Mouse (Mus musculus) C2C12 (cell line): ENCODE data around the gene Mettl8. TPM values are rescaled to one million over a fixed set of nuclear protein-coding genes. Genes with fewer than 3 reads are reported as not detected.

ENCODE experiments used
- H3K27me3 ChIP-seq: one replicate; pipeline ENCODE4 v1.6.1; 2011; ENCODE audit not compliant: control insufficient read depth, insufficient read depth, insufficient read length
- H3K36me3 ChIP-seq: one replicate; pipeline ENCODE4 v1.6.1; 2011; ENCODE audit not compliant: control insufficient read depth, insufficient read depth
- H3K4me3 ChIP-seq: one replicate; pipeline ENCODE4 v1.5.1; 2011; ENCODE audit warnings: mild to moderate bottlenecking, control low read depth; ENCODE audit not compliant: poor library complexity, insufficient read depth, severe bottlenecking
- H3K79me2 ChIP-seq: one replicate; pipeline ENCODE4 v1.6.1; 2011; ENCODE audit not compliant: control insufficient read depth, insufficient read depth
- H3K79me3 ChIP-seq: one replicate; pipeline ENCODE4 v1.6.1; 2011; ENCODE audit warnings: low read depth, control low read depth
- H3ac ChIP-seq: one replicate; pipeline ENCODE3; 2011; ENCODE audit warnings: low read depth; ENCODE audit not compliant: control insufficient read depth, insufficient read length
- CEBPB ChIP-seq: IDR thresholded peaks from one replicate; pipeline ENCODE4 v1.6.1; 2011; ENCODE audit warnings: low read depth, mild to moderate bottlenecking, control low read depth, moderate library complexity
- CTCF ChIP-seq: IDR thresholded peaks from one replicate; pipeline ENCODE4 v1.5.1; 2011; ENCODE audit not compliant: control insufficient read depth, insufficient read depth, insufficient read length
- FOSL1 ChIP-seq: IDR thresholded peaks from one replicate; pipeline ENCODE4 v1.8.0; 2011; ENCODE audit warnings: mild to moderate bottlenecking, low read length; ENCODE audit not compliant: poor library complexity, insufficient read depth, severe bottlenecking
- MAX ChIP-seq: IDR thresholded peaks from one replicate; pipeline ENCODE4 v1.6.1; 2011; ENCODE audit warnings: mild to moderate bottlenecking, control low read depth
- MYOD1 ChIP-seq: IDR thresholded peaks from one replicate; pipeline ENCODE4 v1.6.1; 2011; ENCODE audit warnings: low read depth; ENCODE audit not compliant: control insufficient read depth, insufficient read length
- MYOG ChIP-seq: IDR thresholded peaks from one replicate; pipeline ENCODE4 v1.6.1; 2011; ENCODE audit not compliant: control insufficient read depth, insufficient read length; ENCODE audit errors: extremely low read depth
- USF1 ChIP-seq: IDR thresholded peaks from one replicate; pipeline ENCODE4 v1.6.1; 2011; ENCODE audit warnings: low read depth, mild to moderate bottlenecking, control low read depth, moderate library complexity
- long read RNA-seq, 2 experiments: library from polyadenylated mRNA; unstranded; transcript quantifications; one replicate each; pipeline ENCODE4 v2.0.0; 2019 to 2020
- polyA plus RNA-seq: library from polyadenylated mRNA; unstranded; fragments of >200 nt; fragmentation: generic; extraction: Trizol; gene quantifications from one replicate; pipeline ENCODE4 v1.2.1, GENCODE M21; 2012; ENCODE audit warnings: missing spikeins

Mettl8 gene
- polyA plus RNA-seq: 8.5 TPM
- long read RNA-seq, experiment 1, transcript Mettl8-204 (10 exons, 2,347 nt): major isoform, 11 of 13 reads
- long read RNA-seq, experiment 1, partial matches to known transcripts: 1 of 13 reads
- long read RNA-seq, experiment 1, other reads (novel, unspliced or antisense): 1 of 13 reads
- long read RNA-seq, experiment 2, transcript Mettl8-204 (10 exons, 2,347 nt): major isoform, 108 of 155 reads
- long read RNA-seq, experiment 2, partial matches to known transcripts: 3 of 155 reads
- long read RNA-seq, experiment 2, other reads (novel, unspliced or antisense): 43 of 155 reads

DNA sequence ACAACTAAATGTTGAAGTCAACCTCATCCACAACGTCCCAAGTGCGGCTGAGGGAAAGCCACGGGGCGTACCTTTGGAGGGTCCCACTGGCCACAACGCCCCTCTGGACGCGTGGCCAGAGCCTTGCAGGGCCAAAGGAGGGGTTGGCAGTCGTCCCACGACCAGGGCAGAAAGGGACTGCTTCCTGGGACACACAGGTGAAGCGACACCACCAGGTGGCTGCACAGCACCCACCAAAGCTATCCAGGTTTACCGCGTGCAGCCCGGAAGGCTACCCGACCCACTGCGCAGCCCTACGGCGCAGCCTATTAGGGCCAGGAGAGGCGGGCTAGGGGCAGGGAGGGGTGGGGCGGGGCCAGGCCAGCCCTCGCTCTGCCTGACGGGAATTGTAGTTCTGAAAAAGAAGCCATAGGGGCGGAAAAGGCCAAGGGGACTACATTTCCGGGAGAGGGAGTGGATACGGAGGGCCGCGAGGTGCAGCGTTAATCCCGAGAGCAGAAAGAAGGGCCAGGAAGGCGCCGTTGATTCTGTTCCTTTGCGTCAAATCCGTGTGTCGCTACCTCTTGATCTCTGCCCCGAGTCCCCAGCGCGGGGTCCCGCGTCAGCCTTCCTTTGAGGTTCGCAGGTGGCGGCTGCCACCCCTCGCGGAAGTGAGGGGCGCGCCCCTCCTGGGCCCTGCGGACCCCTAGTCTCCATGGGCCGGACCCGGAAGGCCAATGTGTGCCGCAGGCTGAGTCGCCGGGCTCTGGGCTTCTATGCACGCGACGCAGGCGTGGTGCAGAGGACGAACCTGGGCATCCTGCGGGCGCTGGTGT, at the start of gene Mettl8, which contains the start of gene Dcaf17:
Gene Mettl8, minus strand, starts transcription at position 284 of the 815 bp plus-strand sequence.
Gene Dcaf17, plus strand, starts transcription at position 29 of the 815 bp plus-strand sequence.
- Histone ChIP-seq H3K79me3 (peaks cover 12% of the 10 kb centered on the region), H3K36me3 (no peaks in the 10 kb centered on the region), H3K79me2 (peaks cover 20% of the 10 kb centered on the region), H3K4me3 (peak within 1 kb of the TSS; percentile 86), H3ac (peak within 1 kb of the TSS; percentile 92), H3K27me3 (no peaks in the 10 kb centered on the region)
- TF ChIP-seq USF1 (peak; percentile 36), MAX (peak; percentile 60), FOSL1 (no peak)

GRCm38 (mm10) chr2:71104696-71105095, 49.3 kb upstream of the Mettl8 start:
- TF ChIP-seq MYOD1 (no peak), MAX (no peak), CTCF (no peak), MYOG (no peak), CEBPB (no peak), FOSL1 (no peak), USF1 (no peak)

DNA sequence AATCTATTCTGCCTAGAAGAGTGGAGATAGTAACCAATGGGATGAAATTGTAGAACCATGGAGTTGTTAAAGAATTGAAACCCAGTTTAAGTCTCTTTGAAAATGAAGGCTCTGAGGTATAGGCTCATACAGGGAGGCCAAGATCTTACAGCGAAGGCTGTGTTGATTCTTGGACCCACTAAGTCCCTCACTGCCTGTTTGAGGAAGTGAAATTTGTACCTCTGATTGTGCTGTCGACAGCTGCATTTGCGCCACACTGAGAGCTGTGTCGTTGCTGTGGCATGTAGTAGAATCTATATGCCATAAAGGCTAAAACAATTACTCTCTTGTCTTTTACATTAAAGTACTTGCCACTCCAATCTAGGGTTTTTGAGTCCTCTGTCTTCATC, 47.9 kb upstream of the Mettl8 start:
- Histone ChIP-seq H3ac (no peak overlapping the region), H3K36me3 (peaks cover 7% of the 10 kb centered on the region), H3K4me3 (no peak overlapping the region), H3K79me3 (no peaks in the 10 kb centered on the region), H3K79me2 (no peaks in the 10 kb centered on the region), H3K27me3 (peaks cover 3% of the 10 kb centered on the region)
- TF ChIP-seq FOSL1 (no peak), CEBPB (no peak), MAX (no peak), MYOG (no peak), CTCF (no peak)

More at GRCm38 (mm10) chr2:71104696-71105095, 49.3 kb upstream of the Mettl8 start:
- peaks cover 3% of the 10 kb centered on the region for H3K27me3 ChIP-seq
- H3K79me2 ChIP-seq: no peaks in the 10 kb centered on the region
- no peaks in the 10 kb centered on the region for H3K79me3 ChIP-seq
- peaks cover 7% of the 10 kb centered on the region for H3K36me3 ChIP-seq
- no peak overlapping the region for H3K4me3 ChIP-seq
- no peak overlapping the region for H3ac ChIP-seq

- Histone ChIP-seq H3K79me3 (no peaks in the 10 kb centered on the region), H3K36me3 (peaks cover 7% of the 10 kb centered on the region), H3K27me3 (peaks cover 3% of the 10 kb centered on the region), H3K79me2 (no peaks in the 10 kb centered on the region), H3K4me3 (no peak overlapping the region), H3ac (no peak overlapping the region)
- TF ChIP-seq CTCF (no peak), MYOG (no peak), USF1 (no peak), CEBPB (no peak), FOSL1 (no peak), MAX (no peak), MYOD1 (no peak)
Observed at GRCm38 (mm10) chr2:71102621-71103291, 47.4 kb upstream of the Mettl8 start.

DNA sequence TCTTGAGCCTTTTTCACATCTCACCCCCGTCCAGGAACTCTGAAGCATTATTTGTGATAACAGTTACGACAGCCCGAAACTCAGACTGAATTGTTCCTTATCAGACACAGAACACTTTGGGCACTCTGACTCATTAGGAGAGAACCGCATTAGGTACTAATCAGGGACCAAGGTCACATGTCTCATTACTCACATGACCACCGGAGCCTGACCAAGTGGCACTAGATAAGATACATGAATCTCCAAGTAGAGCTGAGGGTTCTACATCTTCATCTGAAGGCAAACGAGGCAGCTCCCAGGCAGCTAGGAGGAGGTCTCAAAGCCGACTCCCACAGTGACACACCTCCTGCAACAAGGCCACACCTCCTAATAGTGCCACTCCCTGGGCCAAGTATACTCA, 40.8 kb upstream of the Mettl8 start:
- Histone ChIP-seq H3K36me3 (peaks cover 19% of the 10 kb centered on the region), H3K27me3 (no peaks in the 10 kb centered on the region), H3ac (no peak overlapping the region), H3K4me3 (no peak overlapping the region), H3K79me3 (no peaks in the 10 kb centered on the region), H3K79me2 (no peaks in the 10 kb centered on the region)
- TF ChIP-seq USF1 (no peak), MYOG (no peak), MYOD1 (no peak), CTCF (no peak), MAX (no peak), CEBPB (no peak), FOSL1 (no peak)
